Mouse (Mus musculus) G1E-ER4 (cell line): ENCODE results near the gene Aoc2. TPM values are rescaled to one million over a fixed set of nuclear protein-coding genes. Genes with fewer than 3 reads are reported as not detected.

Source experiments
- GATA1 ChIP-seq: IDR thresholded peaks from one replicate; pipeline ENCODE4 v1.8.0; 2012; ENCODE audit warnings: low read length, inconsistent platforms
- polyA plus RNA-seq: library from polyadenylated mRNA; stranded (reverse); fragments of >175 nt; gene quantifications from 2 replicates; pipeline ENCODE4 v1.2.3, GENCODE M21; 2012

Gene Aoc2
- 6.2 and 8.6 TPM in 2 replicates for polyA plus RNA-seq

GRCm38 (mm10) chr11:101324763-101325162, at the start of gene Aoc2:
TSS of gene Aoc2 (plus strand) at chr11:101325063.
- no peak for TF ChIP-seq GATA1

GRCm38 (mm10) chr11:101275309-101275708, 49.6 kb upstream of the Aoc2 start:
- no peak for TF ChIP-seq GATA1

GRCm38 (mm10) chr11:101276319-101277070, 48.4 kb upstream of the Aoc2 start:
- TF ChIP-seq GATA1, result no peak

- TF ChIP-seq GATA1, result no peak
Observed at GRCm38 (mm10) chr11:101277381-101278222, 47.3 kb upstream of the Aoc2 start.

GRCm38 (mm10) chr11:101278223-101279192, 46.4 kb upstream of the Aoc2 start, which contains the start of the genes Cntd1 and Coa3:
TSS of gene Cntd1 (plus strand) at chr11:101279012.
TSS of gene Coa3 (minus strand) at chr11:101279114.
- no peak for TF ChIP-seq GATA1

GRCm38 (mm10) chr11:101279193-101279569, 45.7 kb upstream of the Aoc2 start:
- no peak for TF ChIP-seq GATA1

GRCm38 (mm10) chr11:101280837-101281236, 44.0 kb upstream of the Aoc2 start:
- no peak for TF ChIP-seq GATA1

- no peak for TF ChIP-seq GATA1
Observed at GRCm38 (mm10) chr11:101282896-101283295, 42.0 kb upstream of the Aoc2 start.

- no peak for TF ChIP-seq GATA1
Observed at GRCm38 (mm10) chr11:101283805-101284204, 41.1 kb upstream of the Aoc2 start.

- no peak for TF ChIP-seq GATA1
Observed at GRCm38 (mm10) chr11:101287306-101287705, 37.6 kb upstream of the Aoc2 start.

- TF ChIP-seq GATA1, result no peak
Observed at GRCm38 (mm10) chr11:101291231-101291630, 33.6 kb upstream of the Aoc2 start.

GRCm38 (mm10) chr11:101295191-101295590, 29.7 kb upstream of the Aoc2 start:
- no peak for TF ChIP-seq GATA1

GRCm38 (mm10) chr11:101300881-101301280, 24.0 kb upstream of the Aoc2 start:
- TF ChIP-seq GATA1, result no peak

GRCm38 (mm10) chr11:101301299-101302003, 23.4 kb upstream of the Aoc2 start:
- no peak for TF ChIP-seq GATA1
